Mouse (Mus musculus): ENCODE measurements around the gene Tas2r134. TPM values are rescaled to one million over a fixed set of nuclear protein-coding genes. Genes with fewer than 3 reads are reported as not detected.

Tas2r134 gene
- polyA plus RNA-seq, 1 experiment from 2014 or later, result not detected

DNA sequence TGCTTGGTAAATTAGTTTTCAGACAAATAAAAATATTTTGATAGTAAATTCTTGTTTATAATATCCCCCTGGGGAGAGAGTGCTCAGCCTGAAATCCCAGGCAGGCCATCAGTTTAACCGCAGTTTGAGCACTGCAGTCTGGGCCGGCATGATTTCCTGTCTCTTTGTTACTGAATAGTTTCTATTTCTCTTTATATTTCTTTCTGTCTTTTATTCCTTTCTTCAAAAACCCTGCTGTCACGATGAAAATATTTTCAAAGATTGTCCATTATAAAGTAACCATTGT, 27.2 kb upstream of the Tas2r134 start:
- Histone ChIP-seq H3K27ac (ENCODE audit: low read length) (no peak overlapping the region), H3K4me1 (ENCODE audit: control insufficient read depth, insufficient read depth, low read length) (no peaks in the 10 kb centered on the region), H3K9me3 (replicated peaks; ENCODE audit: control insufficient read depth, low read length) (no peaks in the 10 kb centered on the region), H3K4me3 (ENCODE audit: low read length) (no peak overlapping the region), H3K27me3 (ENCODE audit: control insufficient read depth, insufficient read depth, low read length) (no peaks in the 10 kb centered on the region), H3K4me2 (ENCODE audit: low read depth, low read length) (no peak overlapping the region), H3K36me3 (ENCODE audit: control insufficient read depth, insufficient read depth) (no peaks in the 10 kb centered on the region), H3K9ac (ENCODE audit: low read length) (no peak overlapping the region)
- ATAC-seq (replicated peaks; ENCODE audit: extremely low read depth, insufficient read depth, low FRiP score), result no peak
- WGBS, result 69% methylated on average over 3 of the region's 3 CpGs

DNA sequence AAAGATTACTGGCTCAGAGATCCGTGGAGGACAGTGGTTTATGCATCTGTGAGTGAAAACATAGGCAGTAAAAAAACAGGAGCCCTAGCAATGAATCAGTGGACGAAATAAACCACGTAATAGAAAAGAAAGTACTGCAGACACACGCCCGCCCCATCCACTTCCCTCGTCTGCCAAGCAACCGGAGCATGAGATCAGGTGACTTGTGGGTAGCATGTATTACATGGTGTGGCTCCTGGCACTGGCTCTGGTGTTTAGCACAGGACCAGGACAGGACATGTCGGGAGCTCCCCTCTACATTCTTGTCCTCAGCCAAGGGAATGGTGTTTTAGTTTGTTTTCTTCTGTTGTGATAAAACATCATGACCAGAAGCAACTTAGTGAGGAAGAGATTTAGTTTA, 26.4 kb upstream of the Tas2r134 start:
- ATAC-seq (replicated peaks; ENCODE audit: extremely low read depth, insufficient read depth, low FRiP score), result no peak
- no peaks in the 10 kb centered on the region for H3K27me3 ChIP-seq (ENCODE audit: control insufficient read depth, insufficient read depth, low read length)
- H3K4me1 ChIP-seq (ENCODE audit: control insufficient read depth, insufficient read depth, low read length), result no peaks in the 10 kb centered on the region
- WGBS, result 69% methylated on average over 8 of the region's 8 CpGs
- H3K4me2 ChIP-seq (ENCODE audit: low read depth, low read length), result no peak overlapping the region
- H3K9me3 ChIP-seq (replicated peaks; ENCODE audit: control insufficient read depth, low read length), result no peaks in the 10 kb centered on the region
- H3K36me3 ChIP-seq (ENCODE audit: control insufficient read depth, insufficient read depth), result no peaks in the 10 kb centered on the region
- H3K27ac ChIP-seq (ENCODE audit: low read length), result no peak overlapping the region
- no peak overlapping the region for H3K4me3 ChIP-seq (ENCODE audit: low read length)
- no peak overlapping the region for H3K9ac ChIP-seq (ENCODE audit: low read length)

DNA sequence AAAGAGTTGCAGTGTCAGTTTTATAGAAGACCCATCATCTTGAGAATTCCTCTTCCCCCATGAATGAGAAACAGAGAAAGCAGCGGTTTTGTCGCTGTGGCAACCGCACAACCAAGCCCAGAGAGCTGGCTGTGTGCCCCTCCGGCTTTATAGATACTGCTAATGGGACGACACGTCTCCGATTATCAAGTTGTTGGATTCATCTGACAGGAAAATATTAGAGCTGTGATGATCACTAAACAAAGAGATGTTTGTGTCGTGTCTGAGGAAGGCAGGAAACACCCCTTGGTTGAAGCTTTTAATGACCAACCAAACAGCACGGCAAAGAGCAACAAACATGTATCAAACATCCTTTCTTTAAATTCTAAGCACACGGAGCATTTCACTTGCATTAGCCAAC, 17.0 kb upstream of the Tas2r134 start:
- Histone ChIP-seq H3K36me3 (ENCODE audit: control insufficient read depth, insufficient read depth) (no peaks in the 10 kb centered on the region), H3K27me3 (ENCODE audit: control insufficient read depth, insufficient read depth, low read length) (no peaks in the 10 kb centered on the region), H3K4me3 (ENCODE audit: low read length) (no peak overlapping the region), H3K4me1 (ENCODE audit: control insufficient read depth, insufficient read depth, low read length) (no peaks in the 10 kb centered on the region), H3K9ac (ENCODE audit: low read length) (no peak overlapping the region), H3K27ac (ENCODE audit: low read length) (no peak overlapping the region), H3K4me2 (ENCODE audit: low read depth, low read length) (no peak overlapping the region), H3K9me3 (replicated peaks; ENCODE audit: control insufficient read depth, low read length) (no peaks in the 10 kb centered on the region)
- no peak for ATAC-seq (replicated peaks; ENCODE audit: extremely low read depth, insufficient read depth, low FRiP score)
- WGBS, result 53% methylated on average over 10 of the region's 10 CpGs

DNA sequence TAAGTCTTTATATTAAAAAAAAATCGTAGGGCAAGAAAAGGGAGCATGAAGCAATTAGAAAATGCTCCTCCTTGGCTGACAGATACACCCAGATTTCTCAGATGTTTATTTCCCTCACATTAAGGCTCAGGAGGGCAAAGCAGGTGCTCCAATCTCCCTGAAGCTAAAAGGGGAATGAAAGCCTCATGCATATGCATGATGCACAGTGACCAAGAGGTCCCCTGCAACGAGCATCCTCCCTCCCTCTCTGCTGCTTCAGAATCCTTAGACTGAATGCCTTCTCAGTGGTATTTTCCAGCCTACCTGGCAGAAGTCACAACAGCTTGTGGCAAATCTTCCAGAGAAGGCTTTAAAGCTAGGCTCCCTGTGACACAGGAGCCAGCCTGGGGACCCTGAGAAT, 16.4 kb upstream of the Tas2r134 start:
- WGBS, result 43% methylated on average over 2 of the region's 2 CpGs
- H3K27me3 ChIP-seq (ENCODE audit: control insufficient read depth, insufficient read depth, low read length), result no peaks in the 10 kb centered on the region
- H3K9me3 ChIP-seq (replicated peaks; ENCODE audit: control insufficient read depth, low read length), result no peaks in the 10 kb centered on the region
- no peak overlapping the region for H3K27ac ChIP-seq (ENCODE audit: low read length)
- no peak for ATAC-seq (replicated peaks; ENCODE audit: extremely low read depth, insufficient read depth, low FRiP score)
- no peak overlapping the region for H3K4me3 ChIP-seq (ENCODE audit: low read length)
- H3K4me2 ChIP-seq (ENCODE audit: low read depth, low read length), result no peak overlapping the region
- no peaks in the 10 kb centered on the region for H3K36me3 ChIP-seq (ENCODE audit: control insufficient read depth, insufficient read depth)
- H3K4me1 ChIP-seq (ENCODE audit: control insufficient read depth, insufficient read depth, low read length), result no peaks in the 10 kb centered on the region
- no peak overlapping the region for H3K9ac ChIP-seq (ENCODE audit: low read length)

DNA sequence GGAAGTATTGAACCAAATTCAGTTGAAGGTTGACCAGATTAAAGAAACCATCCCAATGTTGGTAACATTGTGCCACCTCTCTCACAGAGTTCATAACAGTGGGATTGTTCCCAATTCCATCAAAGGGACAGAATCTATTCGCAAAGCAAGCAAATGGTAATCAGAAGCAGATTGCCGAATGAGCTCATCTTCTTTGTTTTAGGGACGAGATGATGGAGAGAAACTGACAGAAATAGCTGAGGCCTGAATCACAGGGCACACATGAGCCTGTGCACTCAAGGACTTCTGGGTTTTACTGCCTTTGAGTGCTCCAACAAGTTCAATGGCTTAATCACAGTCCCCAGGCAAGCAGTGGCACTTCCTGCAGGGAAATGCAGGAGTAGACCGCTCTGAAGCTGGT, 13.6 kb upstream of the Tas2r134 start:
- no peak overlapping the region for H3K27ac ChIP-seq (ENCODE audit: low read length)
- no peaks in the 10 kb centered on the region for H3K9me3 ChIP-seq (replicated peaks; ENCODE audit: control insufficient read depth, low read length)
- no peak overlapping the region for H3K4me3 ChIP-seq (ENCODE audit: low read length)
- no peaks in the 10 kb centered on the region for H3K4me1 ChIP-seq (ENCODE audit: control insufficient read depth, insufficient read depth, low read length)
- no peak overlapping the region for H3K9ac ChIP-seq (ENCODE audit: low read length)
- no peaks in the 10 kb centered on the region for H3K36me3 ChIP-seq (ENCODE audit: control insufficient read depth, insufficient read depth)
- no peak overlapping the region for H3K4me2 ChIP-seq (ENCODE audit: low read depth, low read length)
- WGBS, result 61% methylated on average over 4 of the region's 4 CpGs
- no peaks in the 10 kb centered on the region for H3K27me3 ChIP-seq (ENCODE audit: control insufficient read depth, insufficient read depth, low read length)
- ATAC-seq (replicated peaks; ENCODE audit: extremely low read depth, insufficient read depth, low FRiP score), result no peak

DNA sequence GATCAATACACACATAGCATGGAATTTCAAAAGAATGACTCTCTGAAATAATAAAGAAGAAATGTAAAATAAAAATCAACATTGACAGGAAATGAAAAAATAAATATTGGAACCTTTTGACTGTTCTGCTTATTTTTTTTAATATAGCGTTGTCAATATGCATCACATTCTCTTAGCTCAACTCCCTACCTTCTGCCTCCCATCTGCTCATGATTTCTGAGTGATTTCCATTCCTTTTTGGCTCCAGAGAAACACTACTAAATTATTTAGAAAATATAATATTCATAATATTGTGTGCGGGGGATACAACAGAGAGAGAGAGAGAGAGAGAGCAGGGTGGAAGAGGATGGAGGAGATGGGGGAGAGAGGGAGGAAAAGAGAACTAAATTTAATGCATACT, 5.4 kb upstream of the Tas2r134 start:
- ATAC-seq (replicated peaks; ENCODE audit: extremely low read depth, insufficient read depth, low FRiP score), result no peak
- no peak overlapping the region for H3K9ac ChIP-seq (ENCODE audit: low read length)
- 94% methylated on average over 2 of the region's 2 CpGs for WGBS
- H3K27me3 ChIP-seq (ENCODE audit: control insufficient read depth, insufficient read depth, low read length), result no peaks in the 10 kb centered on the region
- no peaks in the 10 kb centered on the region for H3K36me3 ChIP-seq (ENCODE audit: control insufficient read depth, insufficient read depth)
- no peak overlapping the region for H3K4me3 ChIP-seq (ENCODE audit: low read length)
- no peaks in the 10 kb centered on the region for H3K4me1 ChIP-seq (ENCODE audit: control insufficient read depth, insufficient read depth, low read length)
- no peak overlapping the region for H3K4me2 ChIP-seq (ENCODE audit: low read depth, low read length)
- no peaks in the 10 kb centered on the region for H3K9me3 ChIP-seq (replicated peaks; ENCODE audit: control insufficient read depth, low read length)
- H3K27ac ChIP-seq (ENCODE audit: low read length), result no peak overlapping the region

DNA sequence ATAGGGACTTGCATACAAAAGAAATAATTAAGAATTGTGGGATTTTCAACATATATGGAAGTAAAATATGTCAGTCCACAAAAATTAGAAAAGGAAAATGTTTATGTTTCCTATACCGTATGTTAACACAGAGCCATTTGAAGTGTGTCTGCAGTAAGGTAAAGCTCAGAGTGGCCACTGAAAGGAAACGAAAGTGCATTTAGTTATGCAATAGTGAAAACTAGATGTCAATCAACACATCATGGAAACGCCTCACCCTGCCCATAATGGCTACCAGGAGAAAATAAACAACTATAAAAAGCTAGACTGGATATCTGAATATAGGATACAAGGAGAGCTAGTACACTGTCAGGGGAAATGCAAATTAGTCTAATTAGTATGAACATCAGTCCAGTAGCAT, 1.3 kb upstream of the Tas2r134 start:
- Histone ChIP-seq H3K27ac (ENCODE audit: low read length) (no peak overlapping the region), H3K4me2 (ENCODE audit: low read depth, low read length) (no peak overlapping the region), H3K9me3 (replicated peaks; ENCODE audit: control insufficient read depth, low read length) (no peaks in the 10 kb centered on the region), H3K9ac (ENCODE audit: low read length) (no peak overlapping the region), H3K36me3 (ENCODE audit: control insufficient read depth, insufficient read depth) (no peaks in the 10 kb centered on the region), H3K4me1 (ENCODE audit: control insufficient read depth, insufficient read depth, low read length) (no peaks in the 10 kb centered on the region), H3K27me3 (ENCODE audit: control insufficient read depth, insufficient read depth, low read length) (no peaks in the 10 kb centered on the region), H3K4me3 (ENCODE audit: low read length) (no peak overlapping the region)
- ATAC-seq (replicated peaks; ENCODE audit: extremely low read depth, insufficient read depth, low FRiP score), result no peak
- WGBS, result 76% methylated on average over 3 of the region's 3 CpGs

DNA sequence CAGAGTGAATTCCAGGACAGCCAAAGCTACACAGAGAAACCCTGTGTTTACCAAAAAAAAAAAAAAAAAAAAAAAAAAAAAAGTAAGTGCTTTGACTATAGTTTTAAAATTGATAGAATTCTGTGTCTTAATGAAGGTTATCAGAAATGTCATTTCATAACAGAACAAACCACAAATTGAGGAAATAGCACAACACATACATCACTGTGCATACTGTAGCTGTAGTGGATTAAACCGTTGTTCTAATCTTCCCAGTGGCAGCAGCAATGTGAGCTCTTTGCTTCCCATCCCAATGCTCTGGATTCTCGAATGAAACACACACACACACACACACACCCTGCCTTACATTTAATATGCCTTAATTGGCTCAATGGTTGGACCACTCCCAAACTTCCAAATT, 4.1 kb downstream of the Tas2r134 start:
- H3K9me3 ChIP-seq (replicated peaks; ENCODE audit: control insufficient read depth, low read length), result no peaks in the 10 kb centered on the region

DNA sequence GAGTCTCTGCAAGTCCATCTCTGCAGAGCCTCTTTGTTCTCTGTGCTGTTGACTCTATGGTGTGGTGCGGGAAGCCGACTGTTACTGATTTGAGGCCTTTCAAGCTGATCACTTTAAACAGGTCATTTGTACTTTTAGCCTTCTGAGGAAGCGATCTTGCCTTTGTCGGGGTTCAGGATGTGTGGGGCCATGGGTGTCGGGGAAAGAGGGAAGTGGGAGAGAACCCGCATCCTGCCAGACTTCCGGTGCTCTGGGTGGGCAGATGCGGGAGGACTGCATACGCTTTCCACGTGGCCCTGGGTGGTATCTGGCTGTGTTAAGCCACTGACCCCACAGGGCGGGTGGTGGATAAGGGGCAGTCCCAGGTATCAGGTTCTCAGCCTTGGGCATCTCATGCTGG, 10.4 kb downstream of the Tas2r134 start:
- ATAC-seq (replicated peaks; ENCODE audit: extremely low read depth, insufficient read depth, low FRiP score), result no peak
- H3K9me3 ChIP-seq (replicated peaks; ENCODE audit: control insufficient read depth, low read length), result no peaks in the 10 kb centered on the region
- H3K9ac ChIP-seq (ENCODE audit: low read length), result no peak overlapping the region
- H3K27ac ChIP-seq (ENCODE audit: low read length), result no peak overlapping the region
- 67% methylated on average over 11 of the region's 11 CpGs for WGBS
- no peak overlapping the region for H3K4me2 ChIP-seq (ENCODE audit: low read depth, low read length)
- H3K36me3 ChIP-seq (ENCODE audit: control insufficient read depth, insufficient read depth), result no peaks in the 10 kb centered on the region
- H3K27me3 ChIP-seq (ENCODE audit: control insufficient read depth, insufficient read depth, low read length), result no peaks in the 10 kb centered on the region
- H3K4me3 ChIP-seq (ENCODE audit: low read length), result no peak overlapping the region
- H3K4me1 ChIP-seq (ENCODE audit: control insufficient read depth, insufficient read depth, low read length), result no peaks in the 10 kb centered on the region

More for the DNA sequence above, 4.1 kb downstream of the Tas2r134 start:
- no peaks in the 10 kb centered on the region for H3K4me1 ChIP-seq (ENCODE audit: control insufficient read depth, insufficient read depth, low read length)
- H3K9ac ChIP-seq (ENCODE audit: low read length), result no peak overlapping the region
- no peaks in the 10 kb centered on the region for H3K36me3 ChIP-seq (ENCODE audit: control insufficient read depth, insufficient read depth)
- no peak for ATAC-seq (replicated peaks; ENCODE audit: extremely low read depth, insufficient read depth, low FRiP score)
- H3K27ac ChIP-seq (ENCODE audit: low read length), result no peak overlapping the region
- no peak overlapping the region for H3K4me3 ChIP-seq (ENCODE audit: low read length)
- H3K27me3 ChIP-seq (ENCODE audit: control insufficient read depth, insufficient read depth, low read length), result no peaks in the 10 kb centered on the region
- H3K4me2 ChIP-seq (ENCODE audit: low read depth, low read length), result no peak overlapping the region
- WGBS, result 71% methylated on average over 2 of the region's 2 CpGs

DNA sequence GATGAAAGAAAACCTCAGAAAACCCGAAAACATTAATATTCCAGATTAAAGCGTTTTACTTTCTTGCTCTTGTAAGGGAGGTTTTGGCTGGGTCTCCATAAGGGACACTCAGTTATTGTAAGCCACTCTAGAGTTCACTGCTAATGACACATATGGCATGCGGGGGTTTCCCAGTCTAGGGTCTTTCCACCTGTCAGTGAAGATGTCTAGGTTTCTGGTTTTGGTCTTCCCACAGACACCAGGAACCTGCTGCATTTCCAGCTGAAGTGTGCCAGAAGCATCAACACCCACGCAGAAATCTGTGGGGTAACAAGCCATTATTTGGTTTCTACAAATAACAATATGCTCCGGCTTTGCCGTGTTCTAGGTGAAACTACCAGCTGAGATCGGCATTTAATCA, 14.3 kb downstream of the Tas2r134 start:
- no peak overlapping the region for H3K4me3 ChIP-seq (ENCODE audit: low read length)
- no peak for ATAC-seq (replicated peaks; ENCODE audit: extremely low read depth, insufficient read depth, low FRiP score)
- no peak overlapping the region for H3K4me2 ChIP-seq (ENCODE audit: low read depth, low read length)
- H3K9me3 ChIP-seq (replicated peaks; ENCODE audit: control insufficient read depth, low read length), result no peaks in the 10 kb centered on the region
- H3K27me3 ChIP-seq (ENCODE audit: control insufficient read depth, insufficient read depth, low read length), result no peaks in the 10 kb centered on the region
- H3K36me3 ChIP-seq (ENCODE audit: control insufficient read depth, insufficient read depth), result no peaks in the 10 kb centered on the region
- H3K4me1 ChIP-seq (ENCODE audit: control insufficient read depth, insufficient read depth, low read length), result no peaks in the 10 kb centered on the region
- H3K9ac ChIP-seq (ENCODE audit: low read length), result no peak overlapping the region
- H3K27ac ChIP-seq (ENCODE audit: low read length), result no peak overlapping the region
- WGBS, result 87% methylated on average over 7 of the region's 7 CpGs
